Mouse (Mus musculus) spleen, adult 2 months (tissue): ENCODE measurements at regions not wholly inside any gene's neighbourhood (a gene's known extent, or its start where the extent isn't known, plus 50 kb on each side); places are given as distances from the start of the nearest gene placed in this dataset.

Experiments used
- CTCF ChIP-seq: fragments of 200-500 bp; IDR thresholded peaks from 2 replicates; pipeline ENCODE4 v1.5.1; 2011; ENCODE audit warnings: mild to moderate bottlenecking, inconsistent platforms; ENCODE audit not compliant: insufficient read depth, insufficient read length, insufficient replicate concordance; ENCODE audit errors: extremely low read depth
- POLR2A ChIP-seq: fragments of 200-500 bp; IDR thresholded peaks from 2 replicates; pipeline ENCODE4 v1.6.1; 2011; ENCODE audit warnings: low read depth, low read length, inconsistent platforms

GRCm38 (mm10) chr1:122328276-122328675 is 760.5 kb upstream of the Ddx18 start:
- TF ChIP-seq POLR2A: no peak
- no peak for TF ChIP-seq CTCF
